Mouse (Mus musculus) T-helper 2 cell (primary cell): Measurements from ENCODE around the gene Cct2.

Experiments used
- in situ Hi-C: fragments of 300-600 bp; cut with MboI, MseI; formaldehyde crosslinking; loops from one replicate; pipeline ENCODE4 v1.15.1; 2025; ENCODE audit warnings: high pct_unique_total_duplicates

Cct2 gene

DNA sequence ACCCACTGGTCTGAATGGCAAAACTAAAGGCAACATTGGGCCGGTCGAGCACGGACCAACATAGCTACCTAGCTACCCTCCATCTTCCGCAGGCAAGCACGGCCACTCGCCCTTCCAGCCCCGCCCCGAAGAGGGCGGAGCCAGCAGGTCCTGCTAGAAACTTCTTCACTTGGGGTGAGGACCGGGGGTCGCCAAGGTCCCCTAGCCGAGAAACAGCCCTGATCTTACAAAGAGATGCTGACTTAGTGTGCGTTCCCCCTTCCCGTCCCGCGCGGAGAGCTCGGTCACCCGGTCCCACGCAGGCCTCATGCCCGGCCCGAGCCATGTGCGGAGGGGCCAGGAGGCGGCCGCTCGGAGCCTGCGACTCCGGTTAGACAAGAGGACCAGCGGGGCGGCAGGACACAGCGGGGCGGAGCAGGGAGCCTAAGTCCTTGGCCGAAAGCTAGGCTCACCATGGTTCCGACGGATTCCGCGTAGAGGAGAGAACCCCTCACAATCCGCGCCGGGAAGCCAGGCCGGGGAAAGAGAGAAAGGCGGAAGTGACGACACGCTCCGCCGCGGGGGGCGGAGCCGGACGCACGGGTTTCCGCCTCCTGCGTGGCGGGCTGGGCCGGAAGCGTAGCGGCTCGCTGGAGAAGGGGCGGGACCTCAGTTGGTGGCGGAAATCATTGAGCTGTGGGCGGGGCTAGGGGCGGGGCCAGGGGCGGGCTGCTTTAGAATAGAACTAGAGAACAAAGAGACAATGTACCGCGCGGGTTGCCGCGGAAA, at the start of gene Cct2:
Gene Cct2 (minus strand): TSS at position 561 of the 768 bp plus-strand sequence.
- in situ Hi-C loops = no loop called here

- in situ Hi-C loops = no loop called here
Measured at GRCm38 (mm10) chr10:117112545-117112944, 48.9 kb upstream of the Cct2 start.

DNA sequence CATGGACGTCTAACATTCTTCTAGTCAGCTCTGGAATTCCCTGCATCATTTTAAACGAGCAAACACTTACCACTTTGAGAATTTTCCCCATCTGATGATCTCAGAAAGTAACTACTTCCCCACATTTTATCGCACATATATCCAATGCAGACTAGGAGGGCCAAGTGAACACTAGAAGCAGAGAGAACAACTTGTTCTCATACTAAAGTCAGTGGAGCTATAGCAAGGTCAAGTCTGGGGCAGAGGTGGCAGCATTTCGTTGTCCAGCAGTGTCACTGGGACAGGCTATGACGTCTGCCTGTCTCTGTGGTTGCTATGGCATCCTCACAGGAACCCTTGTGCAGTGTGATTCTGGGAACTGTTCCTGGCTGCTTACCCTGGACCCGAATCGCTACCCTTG, 47.8 kb upstream of the Cct2 start:
- in situ Hi-C loops = no loop called here

GRCm38 (mm10) chr10:117110271-117110670, 46.7 kb upstream of the Cct2 start:
- in situ Hi-C loops = no loop called here

DNA sequence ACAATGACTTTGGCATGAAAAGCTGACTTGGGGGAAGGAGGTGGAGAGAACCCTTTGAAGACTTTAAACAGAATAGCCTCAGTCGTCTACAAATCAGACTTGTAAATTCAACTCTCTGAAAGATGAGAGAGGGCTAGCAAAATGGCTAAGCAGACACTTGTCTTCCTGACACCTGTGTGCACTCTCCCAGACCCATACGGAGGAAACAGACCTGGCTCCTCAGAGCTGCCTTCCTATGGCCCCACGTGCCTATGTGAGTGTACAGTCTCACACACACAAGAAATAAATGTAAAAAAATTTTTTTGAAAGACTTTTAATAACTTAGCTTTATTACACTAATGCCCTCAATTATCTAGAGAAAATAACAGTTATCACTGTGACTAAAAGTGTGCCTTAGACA, 43.1 kb upstream of the Cct2 start:
- in situ Hi-C loops = no loop called here

- in situ Hi-C loops = no loop called here
Measured at GRCm38 (mm10) chr10:117106244-117106643, 42.6 kb upstream of the Cct2 start.

DNA sequence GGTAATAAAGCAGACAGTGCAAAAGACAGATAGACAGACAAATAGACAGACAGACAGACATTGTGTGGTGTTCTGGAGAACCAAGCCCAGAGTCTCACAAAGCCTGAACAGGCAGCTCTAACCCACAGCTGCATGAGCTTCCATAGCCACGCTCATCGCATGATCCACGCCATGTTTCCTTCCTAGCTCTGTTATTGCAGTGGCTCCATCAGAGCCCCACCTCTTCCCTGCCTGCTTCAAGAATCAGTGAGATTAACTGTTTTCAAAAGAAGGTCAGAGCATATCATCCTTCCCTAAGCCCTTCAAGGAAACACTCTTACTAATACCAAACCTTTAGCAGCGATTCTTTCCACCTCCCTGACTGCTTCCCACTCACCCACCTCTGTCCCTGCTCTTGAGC, 41.4 kb upstream of the Cct2 start:
- in situ Hi-C loops = no loop called here

DNA sequence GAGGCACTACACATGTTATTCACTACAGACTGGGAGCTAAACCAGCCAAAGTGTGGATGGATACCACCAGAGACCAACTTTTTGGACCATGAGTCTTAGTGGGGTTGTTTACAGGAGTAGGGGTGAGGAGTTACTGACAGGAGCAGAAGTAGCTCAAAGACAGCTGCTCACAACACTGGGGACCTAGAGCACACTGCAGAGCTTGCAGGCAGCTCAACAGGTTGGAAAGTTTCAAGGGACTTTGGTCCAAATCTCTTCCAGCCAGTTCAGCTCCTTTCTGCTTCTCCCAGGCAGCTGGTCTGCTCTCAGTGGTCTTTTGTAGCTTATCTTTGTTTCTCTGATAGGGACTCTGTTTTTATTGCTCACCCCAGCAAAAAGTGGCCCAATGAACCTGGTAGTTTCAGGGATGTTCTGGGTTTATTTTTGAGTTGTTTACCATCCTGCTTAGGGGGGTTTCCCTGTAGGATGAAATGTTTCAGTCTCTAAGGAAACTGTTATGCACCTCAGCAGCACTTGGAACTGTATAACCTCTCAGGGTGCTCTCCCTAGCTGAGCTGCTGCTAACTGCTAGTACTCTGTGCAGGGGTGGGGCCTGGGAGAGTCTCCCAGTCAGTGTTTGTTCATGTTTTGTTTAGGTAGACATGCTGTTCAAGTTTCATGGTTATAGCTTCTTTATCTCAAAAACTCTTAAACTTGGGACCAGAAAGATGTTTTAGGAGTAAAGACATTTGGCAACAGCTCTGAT, 40.4 kb upstream of the Cct2 start:
- in situ Hi-C loops = no loop called here

- in situ Hi-C loops = no loop called here
Measured at GRCm38 (mm10) chr10:117100175-117100574, 36.6 kb upstream of the Cct2 start.

DNA sequence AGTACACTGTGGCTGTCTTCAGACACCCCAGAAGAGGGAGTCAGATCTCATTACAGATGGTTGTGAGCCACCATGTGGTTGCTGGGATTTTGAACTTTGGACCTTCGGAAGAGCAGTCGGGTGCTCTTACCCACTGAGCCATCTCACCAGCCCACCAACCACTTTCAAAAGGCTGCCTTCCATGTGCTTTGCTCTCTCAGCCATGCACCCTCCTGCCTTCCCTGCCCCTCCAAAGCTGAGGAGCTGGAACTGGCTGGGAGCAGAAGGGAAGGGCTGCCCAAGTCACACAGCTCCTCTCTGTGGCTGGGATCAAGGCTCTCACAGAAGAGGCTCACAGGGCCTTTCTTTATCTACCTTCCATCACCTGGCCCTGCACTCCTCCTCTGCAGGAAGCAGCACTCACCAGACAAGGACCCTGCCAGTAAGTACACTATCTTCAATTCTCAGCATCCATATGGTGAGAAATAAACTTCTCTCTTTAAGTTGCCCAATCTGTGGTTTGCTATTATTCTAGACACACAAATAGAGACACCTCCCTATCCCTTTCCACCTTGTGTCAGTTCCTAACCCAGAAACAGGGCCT, 33.6 kb upstream of the Cct2 start:
- in situ Hi-C loops = no loop called here

DNA sequence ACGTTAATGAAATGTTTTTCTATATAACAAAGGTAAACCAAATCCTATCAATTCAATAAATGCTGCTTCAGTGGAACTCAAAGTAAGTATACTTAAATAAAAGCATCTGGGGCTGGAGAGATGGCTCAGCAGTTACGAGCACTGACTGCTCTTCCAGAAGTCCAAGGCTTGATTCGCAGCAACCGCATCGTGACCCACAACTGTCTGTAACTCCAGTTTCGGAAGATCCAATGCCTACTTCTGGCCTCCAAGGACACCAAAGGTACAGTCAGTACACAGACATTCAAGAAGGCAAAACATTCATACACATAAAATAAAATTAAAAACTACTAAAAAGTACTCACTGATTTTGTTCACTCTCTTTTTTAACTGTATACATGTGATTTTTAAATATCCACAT, 32.5 kb upstream of the Cct2 start:
- in situ Hi-C loops = no loop called here

DNA sequence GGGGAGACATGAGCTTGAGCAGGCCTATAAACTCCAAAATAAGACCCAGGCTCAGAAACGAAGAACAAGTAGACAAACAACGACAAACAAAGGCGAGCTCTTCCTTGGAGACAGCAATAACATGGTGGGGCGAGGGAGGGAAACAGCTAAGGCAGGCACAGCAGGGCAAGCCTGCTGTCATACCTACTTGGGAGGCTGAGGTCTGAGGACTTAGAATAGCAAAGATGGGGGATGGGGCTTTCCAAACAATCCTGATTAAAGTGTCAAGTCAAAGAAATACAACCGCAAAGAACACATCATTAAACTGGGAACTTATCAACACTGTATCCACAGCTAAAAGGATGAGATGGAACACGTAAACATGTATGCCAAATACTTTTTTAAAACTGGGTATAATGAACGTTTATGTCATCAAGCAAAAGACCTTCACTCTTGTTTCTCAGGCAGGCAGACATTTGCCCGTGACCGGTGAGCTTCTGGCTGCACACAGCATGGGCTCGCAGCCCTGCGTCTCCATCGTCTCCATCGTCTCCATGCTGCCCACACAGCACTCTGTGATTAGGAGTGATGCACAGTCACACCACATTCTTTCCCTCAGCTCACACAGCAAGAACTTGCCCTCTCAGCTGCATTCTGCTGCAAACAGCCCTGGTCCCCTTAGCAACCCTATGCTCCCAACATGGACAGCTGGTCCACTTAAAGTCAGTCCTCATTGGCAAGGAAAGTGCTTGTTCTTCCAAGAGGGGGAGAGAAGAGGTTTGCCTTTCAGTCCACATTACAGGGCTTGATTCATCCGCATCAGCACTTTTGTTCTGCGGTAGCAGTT, 31.1 kb upstream of the Cct2 start:
- in situ Hi-C loops = no loop called here

DNA sequence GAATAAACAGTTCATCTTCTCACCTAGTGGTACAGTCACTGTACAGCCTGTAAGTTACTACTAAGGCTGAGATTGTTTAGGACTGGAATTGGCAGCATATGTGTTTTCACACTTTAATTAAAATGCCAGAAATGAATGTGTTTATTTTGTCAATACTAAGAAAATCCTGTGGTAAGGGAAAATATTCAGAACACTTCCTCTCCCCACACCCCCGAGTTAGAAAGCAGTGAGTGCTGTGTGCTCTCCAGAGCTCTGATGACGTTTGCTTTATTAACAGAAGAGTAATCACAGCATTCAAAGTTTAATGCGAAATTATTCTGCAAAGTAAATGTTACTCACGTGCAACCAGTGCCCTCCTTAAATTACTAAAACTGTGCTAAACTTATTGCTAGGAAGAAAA, 26.0 kb upstream of the Cct2 start:
- in situ Hi-C loops = no loop called here

- in situ Hi-C loops = no loop called here
Measured at GRCm38 (mm10) chr10:117081914-117082359, 18.3 kb upstream of the Cct2 start.

DNA sequence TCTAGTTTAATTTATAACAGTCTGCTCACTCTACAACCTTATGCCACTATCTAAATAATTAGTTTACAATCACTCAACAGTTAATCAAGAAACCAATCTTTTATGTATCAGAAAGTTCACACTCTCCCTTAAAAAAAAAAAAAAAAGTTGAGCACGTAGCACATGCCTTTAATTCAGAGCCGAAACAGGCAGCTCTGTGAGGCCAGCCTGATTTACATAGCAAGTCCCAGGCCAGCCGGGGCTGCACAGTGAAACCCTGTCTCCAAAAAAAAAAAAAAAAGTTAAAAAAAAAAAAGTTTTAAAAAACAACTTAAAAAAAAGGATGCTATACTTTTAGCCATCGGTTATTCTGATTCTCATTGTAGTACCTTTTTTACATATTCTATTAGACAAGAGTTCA, 17.7 kb upstream of the Cct2 start:
- in situ Hi-C loops = no loop called here

DNA sequence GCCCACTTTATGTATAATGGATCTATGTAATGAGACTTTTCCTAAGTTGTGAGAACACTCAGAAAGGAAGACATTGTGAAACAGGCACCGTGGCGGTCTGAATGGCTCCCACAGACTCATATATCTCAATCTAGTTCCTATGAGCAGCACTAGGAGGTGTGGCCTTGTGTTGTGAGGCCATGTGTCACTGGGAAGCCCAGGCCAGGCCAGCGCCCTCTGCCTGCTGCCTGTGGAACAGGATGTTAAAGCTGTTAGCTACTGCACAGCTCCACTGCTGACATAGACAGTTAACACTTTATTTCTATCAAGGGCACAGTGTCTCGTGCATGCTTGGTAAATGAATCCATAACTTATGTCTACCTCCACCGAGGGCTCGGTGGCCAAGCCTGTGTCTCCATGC, 14.7 kb upstream of the Cct2 start:
- in situ Hi-C loops = loop anchor here (10.0 kb wide), 2 partner anchors 127 to 1797 kb away; partner anchors contain the start of gene Dyrk2

GRCm38 (mm10) chr10:117073176-117073575, 9.6 kb upstream of the Cct2 start:
- in situ Hi-C loops = loop anchor here (10.0 kb wide), 2 partner anchors 132 to 1802 kb away; partner anchors contain the start of gene Dyrk2

- in situ Hi-C loops = loop anchor here (10.0 kb wide), 2 partner anchors 132 to 1802 kb away; partner anchors contain the start of gene Dyrk2
Measured at GRCm38 (mm10) chr10:117072191-117072888, 8.7 kb upstream of the Cct2 start.

DNA sequence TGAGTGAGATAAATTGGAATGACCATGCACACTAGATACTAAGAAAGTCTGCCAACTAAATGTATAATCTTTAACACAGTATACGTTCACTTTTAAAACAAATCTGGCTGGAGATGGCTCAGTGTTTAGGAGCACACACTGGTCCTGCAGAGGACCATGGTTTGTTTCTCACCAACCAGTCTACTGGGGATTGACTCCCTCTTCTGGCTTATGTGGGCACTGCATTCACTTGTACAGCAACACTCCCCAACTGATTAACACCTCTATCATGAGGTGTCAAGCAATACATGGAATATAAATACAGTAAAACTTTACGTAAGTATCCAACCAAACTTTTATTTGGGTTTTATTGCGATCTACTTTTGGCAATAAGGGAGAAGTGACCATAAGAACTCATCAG, 5.5 kb upstream of the Cct2 start:
- in situ Hi-C loops = no loop called here

GRCm38 (mm10) chr10:117064076-117064475, 462 bp upstream of the Cct2 start:
- in situ Hi-C loops = no loop called here

- in situ Hi-C loops = no loop called here
Measured at GRCm38 (mm10) chr10:117062894-117063253, 740 bp downstream of the Cct2 start.
